Mouse (Mus musculus): ENCODE measurements at regions not wholly inside any gene's neighbourhood (a gene's known extent, or its start where the extent isn't known, plus 50 kb on each side); places are given as distances from the start of the nearest gene placed in this dataset.

DNA sequence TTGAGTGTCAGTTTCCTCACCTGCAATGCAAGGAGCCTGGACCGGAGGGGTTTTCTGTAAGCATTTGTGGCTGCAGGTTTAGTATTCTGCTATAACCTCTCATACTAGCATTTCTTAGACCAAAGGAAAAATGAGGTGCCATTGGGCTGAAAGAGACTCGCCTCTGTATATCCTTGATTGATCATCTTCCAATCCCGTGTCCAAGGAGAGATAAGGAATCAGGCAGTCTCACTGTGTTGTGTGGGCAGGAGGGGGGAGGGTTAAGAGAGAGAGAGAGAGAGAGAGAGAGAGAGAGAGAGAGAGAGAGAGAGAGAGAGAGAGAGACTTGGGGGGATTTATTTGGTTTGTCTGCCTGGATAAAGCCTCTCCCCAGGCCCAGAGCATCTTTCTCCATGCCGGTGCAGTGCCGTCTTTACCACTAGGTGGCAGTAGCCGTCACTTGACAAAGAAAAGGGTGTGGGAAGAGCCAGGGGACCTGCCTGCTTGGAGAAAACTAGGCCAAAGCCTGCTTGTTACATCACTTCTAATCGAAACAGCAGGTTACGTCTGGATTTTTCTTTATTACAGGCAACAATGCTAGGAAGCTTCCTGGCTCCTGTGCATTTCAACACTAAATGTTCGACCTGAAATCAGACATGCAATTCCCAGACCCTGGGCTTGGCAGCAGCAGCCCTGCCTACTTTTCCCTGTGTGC lies 56.1 kb upstream of the Ces5a start:
- TF ChIP-seq CTCF (IDR thresholded peaks at IDR 0.05): peak; percentile 95
- H3K4me2 ChIP-seq (ENCODE audit: low read depth, low read length, poor library complexity, severe bottlenecking): no peak overlapping the region
- no peaks in the 10 kb centered on the region for H3K4me1 ChIP-seq (ENCODE audit: insufficient read depth, low read length)
- H3K27ac ChIP-seq (ENCODE audit: low read depth, low read length): peak overlapping the region; percentile 55
- peak; percentile 84 for ATAC-seq (ENCODE audit: low FRiP score)
- no peaks in the 10 kb centered on the region for H3K27me3 ChIP-seq (ENCODE audit: insufficient read depth, low read length)
- no peak overlapping the region for H3K4me3 ChIP-seq (ENCODE audit: low read depth, low read length)
- DNase-seq (ENCODE audit: low spot score): peak; percentile 93
- no peaks in the 10 kb centered on the region for H3K9me3 ChIP-seq (ENCODE audit: low read length)
- no peaks in the 10 kb centered on the region for H3K36me3 ChIP-seq (ENCODE audit: insufficient read depth, low read length)
- H3K9ac ChIP-seq (replicated peaks; ENCODE audit: low read length, poor library complexity, severe bottlenecking): no peak overlapping the region
- 26% methylated on average over 9 of the region's 9 CpGs for WGBS

DNA sequence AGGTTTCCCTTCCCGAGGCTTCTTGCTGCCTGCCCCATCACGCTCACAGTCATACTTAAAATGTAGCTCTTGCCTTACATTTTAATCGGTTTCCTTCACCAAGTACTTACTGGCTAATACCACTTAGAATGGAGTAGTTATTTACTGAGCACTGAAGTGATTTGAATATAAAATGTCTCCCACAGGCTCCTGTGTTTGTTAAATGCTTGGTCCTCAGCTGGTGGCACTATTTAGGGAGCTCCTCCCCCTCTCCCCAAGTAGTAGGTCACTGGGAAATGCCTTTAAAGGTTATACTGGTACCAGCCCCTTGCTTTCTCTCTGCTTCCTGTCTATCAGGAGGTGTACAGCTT lies 56.6 kb upstream of the Ces5a start:
- no peaks in the 10 kb centered on the region for H3K9me3 ChIP-seq (ENCODE audit: low read length)
- H3K4me2 ChIP-seq (ENCODE audit: low read depth, low read length, poor library complexity, severe bottlenecking): no peak overlapping the region
- no peaks in the 10 kb centered on the region for H3K27me3 ChIP-seq (ENCODE audit: insufficient read depth, low read length)
- WGBS: 9% methylated on average over 3 of the region's 3 CpGs
- no peaks in the 10 kb centered on the region for H3K36me3 ChIP-seq (ENCODE audit: insufficient read depth, low read length)
- H3K27ac ChIP-seq (ENCODE audit: low read depth, low read length): peak overlapping the region; percentile 55
- H3K4me1 ChIP-seq (ENCODE audit: insufficient read depth, low read length): no peaks in the 10 kb centered on the region
- no peak overlapping the region for H3K4me3 ChIP-seq (ENCODE audit: low read depth, low read length)
- H3K9ac ChIP-seq (replicated peaks; ENCODE audit: low read length, poor library complexity, severe bottlenecking): no peak overlapping the region
- no peak for DNase-seq (ENCODE audit: low spot score)
- ATAC-seq (ENCODE audit: low FRiP score): no peak
- TF ChIP-seq CTCF (IDR thresholded peaks at IDR 0.05): no peak

DNA sequence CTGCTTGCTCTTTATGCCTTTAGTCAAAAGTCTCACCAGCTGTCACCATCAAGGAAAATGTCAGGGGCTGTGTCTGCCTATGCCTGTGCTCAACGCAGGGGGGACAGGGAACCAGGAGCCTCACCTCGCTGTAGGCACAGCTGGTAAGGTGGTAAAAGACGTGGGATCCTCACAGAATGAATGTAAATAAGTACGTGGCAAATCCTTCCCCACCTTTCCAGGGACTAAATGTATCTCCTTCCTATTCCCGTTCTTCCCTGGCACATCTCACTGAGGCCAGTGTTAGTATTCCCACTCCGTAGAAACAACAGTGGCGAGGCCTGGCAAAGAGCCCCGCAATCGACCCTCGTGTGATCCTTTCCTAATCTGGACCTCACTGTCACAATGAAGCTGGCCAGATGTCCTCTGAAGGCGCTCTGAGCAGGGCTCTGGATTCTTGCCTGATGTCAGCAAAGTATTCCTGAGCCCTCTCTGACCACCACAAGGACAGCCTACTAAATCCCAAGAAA lies 63.0 kb upstream of the Ces5a start:
- Histone ChIP-seq H3K4me3 (ENCODE audit: low read depth, low read length) (no peak overlapping the region), H3K9ac (replicated peaks; ENCODE audit: low read length, poor library complexity, severe bottlenecking) (no peak overlapping the region), H3K4me2 (ENCODE audit: low read depth, low read length, poor library complexity, severe bottlenecking) (no peak overlapping the region), H3K27ac (ENCODE audit: low read depth, low read length) (no peak overlapping the region), H3K4me1 (ENCODE audit: insufficient read depth, low read length) (no peaks in the 10 kb centered on the region), H3K27me3 (ENCODE audit: insufficient read depth, low read length) (no peaks in the 10 kb centered on the region), H3K36me3 (ENCODE audit: insufficient read depth, low read length) (no peaks in the 10 kb centered on the region), H3K9me3 (ENCODE audit: low read length) (no peaks in the 10 kb centered on the region)
- WGBS: 47% methylated on average over 11 of the region's 11 CpGs
- DNase-seq (ENCODE audit: low spot score) (peak; percentile 43), ATAC-seq (ENCODE audit: low FRiP score) (no peak)
- TF ChIP-seq CTCF (IDR thresholded peaks at IDR 0.05): no peak

DNA sequence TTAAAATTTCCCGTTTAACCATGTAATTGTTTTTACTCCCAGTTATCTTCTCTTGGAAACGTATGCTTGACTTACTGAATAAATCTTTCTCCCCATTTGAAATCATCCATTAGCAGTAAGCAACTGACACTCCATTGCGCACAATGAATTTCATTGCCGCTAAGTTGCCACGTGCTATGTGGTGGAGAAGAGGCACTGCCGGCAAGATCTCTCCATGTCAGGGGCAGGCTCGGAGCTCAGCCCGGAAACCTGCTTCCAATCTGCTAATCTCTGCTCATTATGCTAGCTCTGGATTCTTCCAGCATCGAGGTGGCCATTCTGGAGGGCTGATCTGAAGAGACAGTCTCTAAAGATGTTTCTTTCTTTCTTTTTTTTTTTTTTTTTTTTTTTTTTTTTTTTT lies 63.7 kb upstream of the Ces5a start:
- peak; percentile 51 for DNase-seq (ENCODE audit: low spot score)

DNA sequence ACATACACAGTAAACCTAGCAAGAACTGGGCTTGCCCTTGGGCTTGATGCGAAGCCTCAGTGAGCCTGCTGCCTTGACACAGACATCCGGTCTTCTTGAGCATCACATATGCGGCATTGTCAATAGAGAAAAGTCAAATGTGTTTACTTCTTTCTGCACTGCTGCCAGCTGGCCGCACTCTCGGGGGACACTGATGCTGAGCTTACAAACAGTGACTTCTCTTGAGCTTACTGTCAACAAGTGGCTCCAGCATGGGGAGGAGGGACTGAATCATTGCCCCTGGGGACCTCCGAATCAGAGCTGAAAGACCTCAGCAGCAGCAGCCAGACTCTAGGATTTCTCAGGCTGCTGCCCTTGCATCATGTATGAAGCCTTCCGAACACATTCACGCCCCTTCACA lies 64.1 kb upstream of the Ces5a start:
- no peaks in the 10 kb centered on the region for H3K27me3 ChIP-seq (ENCODE audit: insufficient read depth, low read length)
- ATAC-seq (ENCODE audit: low FRiP score) (no peak), DNase-seq (ENCODE audit: low spot score) (peak; percentile 69)
- no peaks in the 10 kb centered on the region for H3K36me3 ChIP-seq (ENCODE audit: insufficient read depth, low read length)
- no peak overlapping the region for H3K27ac ChIP-seq (ENCODE audit: low read depth, low read length)
- no peaks in the 10 kb centered on the region for H3K9me3 ChIP-seq (ENCODE audit: low read length)
- WGBS: 43% methylated on average over 8 of the region's 8 CpGs
- TF ChIP-seq CTCF (IDR thresholded peaks at IDR 0.05): no peak
- no peak overlapping the region for H3K9ac ChIP-seq (replicated peaks; ENCODE audit: low read length, poor library complexity, severe bottlenecking)
- no peak overlapping the region for H3K4me2 ChIP-seq (ENCODE audit: low read depth, low read length, poor library complexity, severe bottlenecking)
- no peaks in the 10 kb centered on the region for H3K4me1 ChIP-seq (ENCODE audit: insufficient read depth, low read length)
- no peak overlapping the region for H3K4me3 ChIP-seq (ENCODE audit: low read depth, low read length)

More for the DNA sequence above, 63.7 kb upstream of the Ces5a start:
- Histone ChIP-seq H3K9ac (replicated peaks; ENCODE audit: low read length, poor library complexity, severe bottlenecking) (no peak overlapping the region), H3K36me3 (ENCODE audit: insufficient read depth, low read length) (no peaks in the 10 kb centered on the region), H3K4me1 (ENCODE audit: insufficient read depth, low read length) (no peaks in the 10 kb centered on the region), H3K27ac (ENCODE audit: low read depth, low read length) (no peak overlapping the region), H3K9me3 (ENCODE audit: low read length) (no peaks in the 10 kb centered on the region), H3K4me3 (ENCODE audit: low read depth, low read length) (no peak overlapping the region), H3K27me3 (ENCODE audit: insufficient read depth, low read length) (no peaks in the 10 kb centered on the region), H3K4me2 (ENCODE audit: low read depth, low read length, poor library complexity, severe bottlenecking) (no peak overlapping the region)
- no peak for TF ChIP-seq CTCF (IDR thresholded peaks at IDR 0.05)
- ATAC-seq (ENCODE audit: low FRiP score): no peak
- WGBS: 39% methylated on average over 9 of the region's 9 CpGs

DNA sequence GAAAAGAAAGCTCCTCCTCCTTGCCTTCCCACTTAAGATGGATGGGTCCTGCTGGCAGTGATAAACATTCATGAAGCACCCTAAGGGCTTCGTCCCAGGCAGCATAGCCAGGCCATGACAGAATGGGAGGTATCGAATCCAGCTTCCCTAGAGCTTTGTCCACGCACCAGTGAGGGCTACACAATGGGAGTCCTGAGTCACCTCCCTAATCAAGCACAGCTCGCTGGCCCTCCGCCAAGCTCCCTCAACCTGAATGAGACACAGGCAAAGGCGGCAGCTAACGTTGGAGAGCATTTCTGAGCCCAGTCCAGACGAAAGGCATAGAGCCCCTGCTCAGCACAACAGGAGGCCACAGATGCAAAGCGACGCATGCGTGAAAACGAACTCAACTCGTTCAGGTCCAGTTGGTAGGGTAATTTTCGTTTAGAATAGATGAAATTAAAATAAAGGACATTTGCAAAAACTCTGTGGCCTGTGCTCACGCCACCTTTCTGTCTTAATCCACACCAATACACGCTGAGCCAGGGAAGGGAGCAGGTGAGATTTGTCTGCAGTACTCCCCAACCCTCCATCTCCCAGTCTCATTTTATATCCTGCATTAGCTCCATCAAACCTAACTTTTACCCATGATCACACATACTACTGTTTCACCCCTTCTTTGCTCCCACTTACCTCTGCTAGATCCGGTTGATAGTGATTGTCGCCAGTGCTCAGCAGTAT lies 91.3 kb upstream of the Ces5a start:
- H3K36me3 ChIP-seq (ENCODE audit: insufficient read depth, low read length): no peaks in the 10 kb centered on the region
- no peak for TF ChIP-seq CTCF (IDR thresholded peaks at IDR 0.05)
- 0 out of 2 replicates have a peak overlapping the region, but pooled peaks have one; percentile 7 for H3K4me2 ChIP-seq (ENCODE audit: low read depth, low read length, poor library complexity, severe bottlenecking)
- 19% methylated on average over 18 of the region's 18 CpGs for WGBS
- no peak; the same call in 1 of the 2 replicates for ATAC-seq (ENCODE audit: low FRiP score)
- no peaks in the 10 kb centered on the region for H3K9me3 ChIP-seq (ENCODE audit: low read length)
- 0 out of 2 replicates have a peak, but pooled peaks cover 5% of the 10 kb centered on the region for H3K4me1 ChIP-seq (ENCODE audit: insufficient read depth, low read length)
- peak overlapping the region; percentile 19; the same call in 1 of the 2 replicates for H3K27ac ChIP-seq (ENCODE audit: low read depth, low read length)
- peak; percentile 85 for DNase-seq (ENCODE audit: low spot score)
- H3K9ac ChIP-seq (replicated peaks; ENCODE audit: low read length, poor library complexity, severe bottlenecking): no peak overlapping the region
- H3K4me3 ChIP-seq (ENCODE audit: low read depth, low read length): no peak overlapping the region
- no peaks in the 10 kb centered on the region for H3K27me3 ChIP-seq (ENCODE audit: insufficient read depth, low read length)
